Mouse (Mus musculus) lung, postnatal 0 days (tissue): ENCODE data around the gene Rcc1. TPM values are rescaled to one million over a fixed set of nuclear protein-coding genes. Genes with fewer than 3 reads are reported as not detected.
"Not testable (repeated sequence)": the region's sequence is repeated elsewhere in the genome, so short reads cannot be mapped to it uniquely, and the experiment has no call there.

Source experiments
- ATAC-seq: fragments of 200-750 bp; cut with Nextera tagmentation; 2 replicates; pipeline ENCODE4 v1.8.0; 2017; ENCODE audit warnings: moderate library complexity
- DNase-seq: peaks from one replicate; pipeline ENCODE4 v3.0.0-alpha.2; 2016; ENCODE audit warnings: low spot score
- H3K27ac ChIP-seq: fragments of 300-500 bp; sonication (generic); 2 replicates; pipeline ENCODE4 v1.5.1; 2014; ENCODE audit warnings: antibody characterized with exemption, mild to moderate bottlenecking, low read length, mixed read lengths
- H3K27me3 ChIP-seq: fragments of 300-500 bp; sonication (generic); replicated peaks from 2 replicates; pipeline ENCODE4 v1.6.1; 2014; ENCODE audit warnings: low read length, mixed read lengths; ENCODE audit not compliant: insufficient read depth
- H3K36me3 ChIP-seq: fragments of 300-500 bp; sonication (generic); 2 replicates; pipeline ENCODE4 v1.6.1; 2014; ENCODE audit warnings: low read length, mixed read lengths; ENCODE audit not compliant: insufficient read depth
- H3K4me1 ChIP-seq: fragments of 300-500 bp; sonication (generic); 2 replicates; pipeline ENCODE4 v1.6.1; 2014; ENCODE audit warnings: antibody characterized with exemption, low read depth, low read length, mixed read lengths; ENCODE audit not compliant: insufficient read depth
- H3K4me2 ChIP-seq: fragments of 300-500 bp; sonication (generic); replicated peaks from 2 replicates; pipeline ENCODE4 v1.6.1; 2014; ENCODE audit warnings: low read depth, mild to moderate bottlenecking, low read length, moderate library complexity, mixed read lengths
- H3K4me3 ChIP-seq: fragments of 300-500 bp; sonication (generic); 2 replicates; pipeline ENCODE4 v1.5.1; 2014; ENCODE audit warnings: low read depth, low read length
- H3K9ac ChIP-seq: fragments of 300-500 bp; sonication (generic); replicated peaks from 2 replicates; pipeline ENCODE4 v1.6.1; 2014; ENCODE audit warnings: low read depth, mild to moderate bottlenecking
- H3K9me3 ChIP-seq: fragments of 300-500 bp; sonication (generic); 2 replicates; pipeline ENCODE4 v1.6.1; 2016; ENCODE audit warnings: low read length, mixed read lengths
- CTCF ChIP-seq: IDR thresholded peaks from 2 replicates; pipeline ENCODE4 v1.5.1; 2016; ENCODE audit warnings: antibody characterized with exemption, mild to moderate bottlenecking
- EP300 ChIP-seq: IDR thresholded peaks from 2 replicates; pipeline ENCODE4 v1.6.1; 2016; ENCODE audit warnings: antibody characterized with exemption, mild to moderate bottlenecking, control low read depth
- WGBS: fragments of 180-500 bp; shearing (Covaris S2); extraction: QIAGEN DNeasy Blood & Tissue Kit; methylation state at CpG from one replicate; pipeline ENCODE4 v1.1.7; 2014; 5-methylcytosine and 5-hydroxymethylcytosine counted together
- polyA plus RNA-seq: library from polyadenylated mRNA; unstranded; fragments of >200 nt; fragmentation: Nextera tagmentation; extraction: Ambion mirVana; gene quantifications from 2 replicates; pipeline ENCODE4 v1.2.1, GENCODE M21; 2015

Rcc1 gene
- polyA plus RNA-seq, 1 experiment from 2014 or later = 14.3 TPM

- DNase-seq (peak; percentile 97), ATAC-seq (peak; percentile 96)
- WGBS = 2% methylated on average over 41 of the region's 41 CpGs
- peak overlapping the region; percentile 87 for H3K9ac ChIP-seq
- H3K36me3 ChIP-seq = 0 out of 2 replicates have a peak, but pooled peaks cover 5% of the 10 kb centered on the region
- H3K9me3 ChIP-seq = no peaks in the 10 kb centered on the region
- peak overlapping the region; percentile 78 for H3K4me3 ChIP-seq
- H3K4me2 ChIP-seq = peak overlapping the region; percentile 76
- no peak for TF ChIP-seq CTCF
- TF ChIP-seq EP300 = no peak
- peak overlapping the region; percentile 89 for H3K27ac ChIP-seq
- H3K4me1 ChIP-seq = peaks cover 9% of the 10 kb centered on the region; the same call in 1 of the 2 replicates
- H3K27me3 ChIP-seq = no peaks in the 10 kb centered on the region
These were observed 44.8 kb downstream of the Rcc1 start for GRCm38 (mm10) chr4:132308437-132309139.

GRCm38 (mm10) chr4:132306004-132306403, 47.4 kb downstream of the Rcc1 start:
- H3K27me3 ChIP-seq = no peaks in the 10 kb centered on the region
- H3K4me2 ChIP-seq = no peak overlapping the region
- no peak overlapping the region for H3K4me3 ChIP-seq
- no peak for ATAC-seq
- no peak overlapping the region for H3K27ac ChIP-seq
- no peaks in the 10 kb centered on the region for H3K9me3 ChIP-seq
- no peaks in the 10 kb centered on the region for H3K36me3 ChIP-seq
- TF ChIP-seq CTCF (no peak), EP300 (no peak)
- peaks cover 9% of the 10 kb centered on the region; the same call in 1 of the 2 replicates for H3K4me1 ChIP-seq
- H3K9ac ChIP-seq = no peak overlapping the region
- DNase-seq = no peak
- 64% methylated on average over 6 of the region's 6 CpGs for WGBS

- Histone ChIP-seq H3K4me1 (peaks cover 9% of the 10 kb centered on the region; the same call in 1 of the 2 replicates), H3K9me3 (no peaks in the 10 kb centered on the region), H3K27me3 (no peaks in the 10 kb centered on the region), H3K4me3 (no peak overlapping the region), H3K9ac (no peak overlapping the region), H3K4me2 (no peak overlapping the region), H3K36me3 (no peaks in the 10 kb centered on the region), H3K27ac (no peak overlapping the region)
- no peak for ATAC-seq
- no peak for DNase-seq
- 77% methylated on average over 8 of the region's 8 CpGs for WGBS
- TF ChIP-seq CTCF (no peak), EP300 (no peak)
These were observed 48.1 kb downstream of the Rcc1 start for GRCm38 (mm10) chr4:132305276-132305675.

GRCm38 (mm10) chr4:132303484-132303883, 49.9 kb downstream of the Rcc1 start:
- peak overlapping the region; percentile 67 for H3K4me2 ChIP-seq
- not testable (repeated sequence) for H3K9ac ChIP-seq, ATAC-seq, H3K27me3 ChIP-seq, DNase-seq, H3K36me3 ChIP-seq, H3K9me3 ChIP-seq, H3K27ac ChIP-seq, H3K4me1 ChIP-seq
- TF ChIP-seq CTCF = 0 out of 2 replicates have a peak, but pooled peaks have one; percentile 10
- 38% methylated on average over 6 of the region's 6 CpGs for WGBS
- H3K4me3 ChIP-seq = peak overlapping the region; percentile 49

- Histone ChIP-seq H3K4me1 (no peaks in the 10 kb centered on the region), H3K36me3 (no peaks in the 10 kb centered on the region), H3K9ac (0 out of 2 replicates have a peak within 1 kb of the TSS, but pooled peaks have one; percentile 34), H3K27me3 (no peaks in the 10 kb centered on the region), H3K4me2 (peak within 1 kb of the TSS; percentile 67), H3K27ac (no peak within 1 kb of the TSS), H3K4me3 (peak within 1 kb of the TSS; percentile 49), H3K9me3 (no peaks in the 10 kb centered on the region)
- no peak for TF ChIP-seq EP300
- TF ChIP-seq CTCF = peak; percentile 45
- WGBS = 2% methylated on average over 29 of the region's 31 CpGs
- DNase-seq = peak; percentile 87
- ATAC-seq = peak; percentile 88
These were observed 50.4 kb downstream of the Rcc1 start, which contains the start of gene Rab42 for GRCm38 (mm10) chr4:132302939-132303479. Gene Rab42, minus strand, starts transcription at chr4:132303385.
